Mouse (Mus musculus) forebrain, embryonic 11.5 days (tissue): Measurements from ENCODE around the gene Mthfd1l. TPM values are rescaled to one million over a fixed set of nuclear protein-coding genes. Genes with fewer than 3 reads are reported as not detected.
"Not testable (repeated sequence)": the region's sequence is repeated elsewhere in the genome, so short reads cannot be mapped to it uniquely, and the experiment has no call there.

Experiments
- ATAC-seq: fragments of 200-750 bp; cut with Nextera tagmentation; replicated peaks from 2 replicates; pipeline ENCODE4 v1.8.0; 2017; ENCODE audit warnings: moderate TSS enrichment; ENCODE audit not compliant: low FRiP score
- DNase-seq: peaks from one replicate; pipeline ENCODE4 v3.0.0-alpha.2; 2017; ENCODE audit warnings: low spot score
- H3K27ac ChIP-seq: fragments of 300-500 bp; sonication (generic); 2 replicates; pipeline ENCODE4 v1.5.1; 2014; ENCODE audit warnings: low read depth, low read length
- H3K27me3 ChIP-seq: fragments of 300-500 bp; sonication (generic); 2 replicates; pipeline ENCODE4 v1.6.1; 2014; ENCODE audit warnings: mild to moderate bottlenecking, low read length, mixed read lengths; ENCODE audit not compliant: control insufficient read depth, insufficient read depth
- H3K36me3 ChIP-seq: fragments of 300-500 bp; sonication (generic); 2 replicates; pipeline ENCODE4 v1.6.1; 2014; ENCODE audit warnings: mild to moderate bottlenecking, low read length, moderate library complexity, mixed read lengths; ENCODE audit not compliant: control insufficient read depth, insufficient read depth
- H3K4me1 ChIP-seq: fragments of 300-500 bp; sonication (generic); replicated peaks from 2 replicates; pipeline ENCODE4 v1.6.1; 2014; ENCODE audit warnings: low read length, mixed read lengths; ENCODE audit not compliant: control insufficient read depth, insufficient read depth
- H3K4me2 ChIP-seq: fragments of 300-500 bp; sonication (generic); 2 replicates; pipeline ENCODE4 v1.6.1; 2014; ENCODE audit warnings: low read depth, mild to moderate bottlenecking, low read length, moderate library complexity, mixed read lengths; ENCODE audit not compliant: severe bottlenecking
- H3K4me3 ChIP-seq: fragments of 300-500 bp; sonication (generic); 2 replicates; pipeline ENCODE4 v1.5.1; 2014; ENCODE audit warnings: low read depth, low read length
- H3K9ac ChIP-seq: fragments of 300-500 bp; sonication (generic); 2 replicates; pipeline ENCODE4 v1.6.1; 2014; ENCODE audit warnings: low read length
- H3K9me3 ChIP-seq: fragments of 300-500 bp; sonication (generic); 2 replicates; pipeline ENCODE4 v1.6.1; 2016; ENCODE audit warnings: low read length, mixed read lengths; ENCODE audit not compliant: control insufficient read depth
- WGBS: fragments of 180-500 bp; shearing (Covaris S2); extraction: QIAGEN DNeasy Blood & Tissue Kit; methylation state at CpG from one replicate; pipeline ENCODE4 v1.1.7; 2014; 5-methylcytosine and 5-hydroxymethylcytosine counted together
- polyA plus RNA-seq: library from polyadenylated mRNA; unstranded; fragments of >200 nt; fragmentation: Nextera tagmentation; extraction: Ambion mirVana; gene quantifications from 2 replicates; pipeline ENCODE4 v1.2.1, GENCODE M21; 2014

Gene Mthfd1l
- polyA plus RNA-seq, 1 experiment from 2014 or later, result 16.6 TPM

DNA sequence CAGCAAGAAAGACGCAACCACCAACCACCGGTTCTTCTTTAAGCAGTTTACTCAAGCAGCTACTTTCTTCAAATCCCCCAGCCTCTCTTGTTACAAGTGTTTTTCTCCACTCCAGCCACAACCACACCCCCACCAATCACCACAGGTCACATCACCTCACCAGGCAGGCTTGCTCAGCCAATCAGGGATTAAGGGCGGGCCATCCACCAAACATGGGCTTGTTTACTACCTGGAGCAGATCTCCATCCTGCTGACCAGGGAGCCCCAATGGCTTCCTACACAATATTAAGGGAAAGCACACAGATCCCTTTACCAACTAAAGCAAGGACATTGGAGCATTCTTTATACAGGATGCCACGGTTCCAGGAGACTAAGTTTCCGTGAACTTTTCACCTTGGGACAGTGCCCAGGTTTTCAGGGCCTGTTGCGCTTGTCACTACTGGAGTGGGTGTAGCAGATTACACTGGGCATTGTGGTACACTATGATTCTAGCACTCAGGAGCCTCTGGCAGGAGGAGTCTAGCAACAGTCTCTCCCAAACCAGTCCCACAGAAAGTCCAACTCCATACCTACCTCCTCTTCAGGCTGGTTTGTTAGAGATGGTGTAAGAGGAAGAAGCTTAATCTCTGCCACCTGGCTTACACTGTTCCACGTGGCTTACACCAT, 150.5 kb downstream of the Mthfd1l start:
- not testable (repeated sequence) for DNase-seq, H3K4me1 ChIP-seq, H3K27me3 ChIP-seq, H3K4me2 ChIP-seq, H3K9ac ChIP-seq, H3K9me3 ChIP-seq, H3K36me3 ChIP-seq, ATAC-seq, H3K4me3 ChIP-seq, H3K27ac ChIP-seq
- WGBS, result 90% methylated on average over 7 of the region's 7 CpGs

- WGBS, result 82% methylated on average over 1 of the region's 1 CpGs
- Histone ChIP-seq H3K4me3 (no peak overlapping the region), H3K27ac (no peak overlapping the region), H3K36me3 (no peaks in the 10 kb centered on the region), H3K4me2 (no peak overlapping the region), H3K9me3 (no peaks in the 10 kb centered on the region), H3K4me1 (no peaks in the 10 kb centered on the region), H3K27me3 (no peaks in the 10 kb centered on the region), H3K9ac (no peak overlapping the region)
- ATAC-seq (no peak), DNase-seq (no peak)
Measured at GRCm38 (mm10) chr10:4124148-4124547, 151.2 kb downstream of the Mthfd1l start.

DNA sequence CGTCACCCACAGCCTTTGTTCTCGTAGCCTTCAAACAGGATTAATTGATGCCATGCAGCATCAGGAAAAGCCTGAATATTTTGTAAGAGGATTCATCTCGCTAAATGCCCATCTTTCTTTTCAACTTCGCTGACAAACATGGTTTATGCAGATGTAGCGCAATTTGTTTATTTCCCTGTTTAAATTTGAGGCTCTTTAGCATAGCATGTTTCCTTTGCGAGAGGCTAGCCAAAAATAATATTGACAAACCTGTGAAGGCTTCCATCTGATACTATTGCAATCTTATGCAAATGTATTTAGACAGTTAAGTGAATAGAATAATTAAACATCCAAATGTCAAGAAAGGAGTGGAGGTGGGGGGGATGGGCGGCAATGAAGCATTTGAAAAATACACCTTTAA, 152.3 kb downstream of the Mthfd1l start:
- no peak overlapping the region for H3K4me2 ChIP-seq
- H3K9ac ChIP-seq, result no peak overlapping the region
- DNase-seq, result no peak
- H3K9me3 ChIP-seq, result no peaks in the 10 kb centered on the region
- 82% methylated on average over 7 of the region's 7 CpGs for WGBS
- H3K36me3 ChIP-seq, result no peaks in the 10 kb centered on the region
- no peak for ATAC-seq
- no peaks in the 10 kb centered on the region for H3K27me3 ChIP-seq
- no peaks in the 10 kb centered on the region for H3K4me1 ChIP-seq
- H3K4me3 ChIP-seq, result no peak overlapping the region
- no peak overlapping the region for H3K27ac ChIP-seq

DNA sequence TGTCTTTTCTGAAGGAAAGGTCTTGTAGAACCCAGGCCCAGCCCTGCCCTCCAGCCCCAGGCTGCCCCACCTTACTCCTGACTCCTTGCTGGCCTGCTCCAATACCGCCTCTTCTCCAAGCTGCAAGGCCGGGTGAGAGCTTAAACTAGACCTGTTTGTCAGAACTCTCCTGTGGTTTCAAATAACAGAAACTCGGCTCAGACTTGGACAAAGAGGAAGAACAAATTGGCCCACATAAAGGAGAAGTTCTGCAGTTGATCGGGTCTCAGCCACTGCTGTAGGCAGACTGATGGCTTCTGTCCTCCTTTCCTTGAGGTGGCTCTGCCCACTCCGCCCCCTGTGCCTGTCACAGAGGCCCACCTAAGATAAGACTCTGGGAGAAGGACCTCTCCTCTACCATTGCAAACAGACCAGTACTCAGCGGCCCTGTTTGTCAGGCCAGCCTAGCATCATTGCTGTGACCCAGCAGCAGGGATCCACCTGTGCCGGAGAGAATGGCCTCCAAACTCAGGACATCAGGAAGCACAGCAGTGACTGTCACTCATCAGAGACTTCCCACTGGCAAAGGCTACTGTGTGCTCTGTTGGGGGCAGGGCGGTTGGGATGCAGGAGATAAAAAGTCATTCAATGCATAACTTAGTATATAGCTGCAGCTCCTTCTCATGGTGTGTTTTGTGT, 153.6 kb downstream of the Mthfd1l start:
- no peak for DNase-seq
- no peak overlapping the region for H3K4me2 ChIP-seq
- no peaks in the 10 kb centered on the region for H3K27me3 ChIP-seq
- WGBS, result 64% methylated on average over 8 of the region's 8 CpGs
- no peaks in the 10 kb centered on the region for H3K36me3 ChIP-seq
- H3K9me3 ChIP-seq, result no peaks in the 10 kb centered on the region
- H3K9ac ChIP-seq, result no peak overlapping the region
- H3K4me3 ChIP-seq, result no peak overlapping the region
- no peak for ATAC-seq
- H3K4me1 ChIP-seq, result no peaks in the 10 kb centered on the region
- no peak overlapping the region for H3K27ac ChIP-seq

DNA sequence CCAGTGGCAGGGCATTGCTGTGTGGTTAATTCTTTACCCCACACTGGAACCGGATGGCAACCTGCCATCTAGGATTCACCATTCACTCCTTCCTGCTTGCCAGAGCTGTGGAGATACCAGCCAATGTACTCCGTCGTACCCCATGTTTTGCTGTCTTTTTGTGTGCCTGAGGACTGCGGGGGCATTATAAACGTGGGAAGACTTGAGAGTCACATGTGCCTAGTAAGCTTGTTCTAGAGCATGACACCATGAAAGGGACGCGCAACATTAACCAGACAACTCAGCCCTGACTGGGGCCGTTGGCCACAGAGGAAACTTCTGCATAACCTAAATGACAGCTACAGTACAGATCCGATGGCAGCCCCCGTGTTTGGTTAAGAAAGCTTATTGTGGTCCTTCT, 155.5 kb downstream of the Mthfd1l start:
- no peak overlapping the region for H3K9ac ChIP-seq
- ATAC-seq (no peak), DNase-seq (no peak)
- no peaks in the 10 kb centered on the region for H3K9me3 ChIP-seq
- no peak overlapping the region for H3K27ac ChIP-seq
- H3K4me2 ChIP-seq, result no peak overlapping the region
- no peak overlapping the region for H3K4me3 ChIP-seq
- no peaks in the 10 kb centered on the region for H3K4me1 ChIP-seq
- 86% methylated on average over 10 of the region's 10 CpGs for WGBS
- no peaks in the 10 kb centered on the region for H3K36me3 ChIP-seq
- H3K27me3 ChIP-seq, result no peaks in the 10 kb centered on the region

DNA sequence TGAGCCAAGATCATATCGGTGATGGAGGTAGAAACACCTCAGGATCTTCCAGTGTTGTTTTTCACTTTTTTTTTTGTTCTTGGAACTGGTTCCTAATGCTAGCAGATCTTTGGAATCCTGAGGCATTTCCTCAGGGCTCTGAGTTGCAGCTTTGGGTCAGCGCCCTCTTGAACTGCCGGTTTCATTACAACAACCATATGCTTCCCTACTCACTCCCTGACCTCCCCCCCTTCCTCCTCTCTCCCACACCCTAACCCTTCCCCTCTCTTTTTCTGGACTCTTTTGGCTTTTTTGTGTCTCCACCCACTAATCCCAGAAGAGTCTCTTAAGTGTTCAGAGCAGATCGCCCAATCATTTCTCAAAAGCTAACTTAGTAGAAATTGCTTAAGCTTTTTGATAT, 156.0 kb downstream of the Mthfd1l start:
- WGBS, result 72% methylated on average over 4 of the region's 4 CpGs
- H3K9ac ChIP-seq, result no peak overlapping the region
- H3K36me3 ChIP-seq, result no peaks in the 10 kb centered on the region
- no peak overlapping the region for H3K4me3 ChIP-seq
- H3K9me3 ChIP-seq, result no peaks in the 10 kb centered on the region
- no peak for ATAC-seq
- H3K27ac ChIP-seq, result no peak overlapping the region
- H3K4me2 ChIP-seq, result no peak overlapping the region
- no peaks in the 10 kb centered on the region for H3K4me1 ChIP-seq
- no peaks in the 10 kb centered on the region for H3K27me3 ChIP-seq
- DNase-seq, result no peak

- Histone ChIP-seq H3K4me2 (no peak overlapping the region), H3K4me1 (no peaks in the 10 kb centered on the region), H3K27me3 (no peaks in the 10 kb centered on the region), H3K9ac (no peak overlapping the region), H3K4me3 (no peak overlapping the region), H3K9me3 (no peaks in the 10 kb centered on the region), H3K36me3 (no peaks in the 10 kb centered on the region), H3K27ac (no peak overlapping the region)
- DNase-seq, result no peak
- 88% methylated on average over 8 of the region's 8 CpGs for WGBS
- no peak for ATAC-seq
Measured at GRCm38 (mm10) chr10:4129461-4129860, 156.5 kb downstream of the Mthfd1l start.

- Histone ChIP-seq H3K27ac (no peak overlapping the region), H3K36me3 (no peaks in the 10 kb centered on the region), H3K4me2 (no peak overlapping the region), H3K4me3 (no peak overlapping the region), H3K9ac (no peak overlapping the region), H3K4me1 (no peaks in the 10 kb centered on the region), H3K9me3 (no peaks in the 10 kb centered on the region), H3K27me3 (no peaks in the 10 kb centered on the region)
- ATAC-seq, result no peak
- no peak for DNase-seq
- 90% methylated on average over 11 of the region's 11 CpGs for WGBS
Measured at GRCm38 (mm10) chr10:4130034-4130607, 157.2 kb downstream of the Mthfd1l start.

DNA sequence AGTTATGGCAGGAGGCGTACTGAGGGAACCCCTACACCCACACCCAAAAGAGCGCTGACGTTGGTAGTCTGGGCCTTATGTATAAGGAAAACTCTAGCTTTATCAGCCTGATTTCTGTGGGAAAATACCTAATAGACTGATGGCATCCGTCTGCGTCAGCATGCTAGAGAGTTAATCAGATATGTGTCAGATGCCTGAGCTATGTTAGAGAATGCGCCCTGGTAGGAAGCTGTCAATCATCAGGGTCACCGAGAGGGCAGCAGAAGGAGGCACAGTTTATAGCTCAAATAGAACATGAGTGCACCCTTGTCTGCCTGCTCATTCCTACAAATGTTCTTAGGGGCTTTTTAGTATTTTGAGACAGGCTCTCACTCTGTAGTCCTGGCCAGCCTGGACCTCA, 159.8 kb downstream of the Mthfd1l start:
- H3K4me1 ChIP-seq, result no peaks in the 10 kb centered on the region
- H3K9ac ChIP-seq, result no peak overlapping the region
- no peak overlapping the region for H3K27ac ChIP-seq
- DNase-seq (no peak), ATAC-seq (no peak)
- H3K36me3 ChIP-seq, result no peaks in the 10 kb centered on the region
- no peaks in the 10 kb centered on the region for H3K9me3 ChIP-seq
- no peak overlapping the region for H3K4me3 ChIP-seq
- H3K27me3 ChIP-seq, result no peaks in the 10 kb centered on the region
- WGBS, result 64% methylated on average over 7 of the region's 7 CpGs
- no peak overlapping the region for H3K4me2 ChIP-seq
